Mouse (Mus musculus): ENCODE data around the gene Megf9. TPM values are rescaled to one million over a fixed set of nuclear protein-coding genes. Genes with fewer than 3 reads are reported as not detected.
A peak's percentile ranks its signal among the peaks of the same experiment; 100 is the strongest.

Gene Megf9
- polyA plus RNA-seq, 1 experiment from 2014 or later = 6.4 TPM

DNA sequence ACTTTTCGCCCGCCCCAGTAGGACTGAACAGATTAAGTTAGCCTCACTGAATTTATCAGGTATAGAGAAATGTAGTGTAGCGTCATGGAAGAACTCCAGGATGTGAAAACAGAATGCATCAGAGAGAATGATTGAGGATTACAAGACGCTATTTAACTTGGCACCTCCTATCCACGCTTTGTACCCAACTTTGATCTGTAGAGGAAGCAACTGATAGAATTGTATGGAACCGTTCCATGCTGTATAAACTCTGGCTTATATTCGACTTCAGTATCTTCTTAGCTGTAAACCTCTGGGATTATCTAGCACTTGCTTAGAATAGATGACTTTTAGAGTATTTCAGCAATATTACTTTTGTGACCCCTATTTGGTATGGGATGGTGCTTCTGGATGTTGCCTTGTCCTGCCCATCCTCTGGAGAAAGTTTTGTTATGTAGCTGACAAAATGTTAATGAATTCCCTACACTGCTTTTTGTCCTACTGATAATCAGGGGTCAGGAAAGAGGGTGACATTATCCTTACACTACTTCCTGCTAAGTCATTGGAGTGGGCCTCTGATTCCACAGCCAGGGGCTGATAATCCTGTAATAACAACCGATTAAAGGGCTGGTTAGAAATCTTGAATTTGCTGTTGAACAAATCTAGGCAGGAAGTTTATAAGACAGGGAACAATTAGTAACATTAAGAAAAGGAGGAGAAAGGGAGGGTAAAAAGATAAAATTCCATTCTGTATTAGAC, 12.8 kb upstream of the Megf9 start:
- no peak overlapping the region for H3K4me3 ChIP-seq (ENCODE audit: control insufficient read depth in 1 of 2, insufficient read depth in 1 of 2, low read depth in 1 of 2, low read length in 2 of 2)
- H3K9me3 ChIP-seq (ENCODE audit: control insufficient read depth, low read length) = no peaks in the 10 kb centered on the region
- no peaks in the 10 kb centered on the region for H3K4me1 ChIP-seq (ENCODE audit: control insufficient read depth in 2 of 2, insufficient read depth in 2 of 2, low read length in 2 of 2)
- no peaks in the 10 kb centered on the region for H3K27me3 ChIP-seq (ENCODE audit: control insufficient read depth, insufficient read depth, low read length)
- H3K27ac ChIP-seq (replicated peaks in 1 of 2; ENCODE audit: control insufficient read depth in 1 of 2, insufficient read depth in 1 of 2, low read depth in 2 of 2, low read length in 2 of 2) = no peak overlapping the region
- ATAC-seq (ENCODE audit: insufficient number of reproducible peaks, insufficient read depth, low FRiP score, low read depth) = peak; percentile 65
- 64% methylated on average over 8 of the region's 8 CpGs for WGBS
- no peaks in the 10 kb centered on the region for H3K36me3 ChIP-seq (ENCODE audit: control insufficient read depth, insufficient read depth, low read length)
- no peak overlapping the region for H3K4me2 ChIP-seq (ENCODE audit: low read length)
- no peak overlapping the region for H3K9ac ChIP-seq (ENCODE audit: low read length)

DNA sequence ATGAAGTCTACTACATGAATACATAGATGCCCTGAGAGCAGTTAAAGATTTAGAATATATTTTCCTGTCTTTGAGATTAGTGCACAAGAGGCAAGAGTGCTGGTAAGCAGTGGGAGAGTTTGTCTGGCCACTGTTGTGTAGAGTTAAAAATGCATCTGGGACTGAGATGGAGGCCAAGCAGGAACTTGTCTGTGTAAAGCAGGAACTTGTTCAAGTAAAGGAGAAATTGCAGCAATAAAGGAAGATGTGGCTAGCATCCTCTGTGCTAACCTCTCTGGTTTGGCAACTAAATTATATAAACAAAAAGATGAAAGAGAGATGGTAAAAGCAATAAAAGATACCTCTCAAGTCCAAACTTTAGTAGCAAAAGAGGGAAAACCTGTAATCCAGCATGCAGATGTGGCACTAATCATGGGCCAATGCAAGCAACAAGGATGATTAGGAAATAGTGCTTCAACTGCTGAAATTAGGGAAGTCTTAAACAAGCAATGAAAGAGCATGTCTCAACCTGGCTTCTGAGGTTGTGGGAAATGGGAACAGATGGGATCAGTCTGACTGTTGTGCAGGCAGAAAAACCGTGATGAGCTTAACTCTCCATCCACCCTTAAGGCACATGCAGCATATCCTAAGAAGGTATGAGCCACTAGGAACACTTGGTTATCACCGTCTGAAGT, 11.2 kb upstream of the Megf9 start:
- Histone ChIP-seq H3K9ac (ENCODE audit: low read length) (no peak overlapping the region), H3K36me3 (ENCODE audit: control insufficient read depth, insufficient read depth, low read length) (no peaks in the 10 kb centered on the region), H3K4me3 (ENCODE audit: control insufficient read depth in 1 of 2, insufficient read depth in 1 of 2, low read depth in 1 of 2, low read length in 2 of 2) (no peak overlapping the region), H3K4me1 (ENCODE audit: control insufficient read depth in 2 of 2, insufficient read depth in 2 of 2, low read length in 2 of 2) (no peaks in the 10 kb centered on the region), H3K27ac (replicated peaks in 1 of 2; ENCODE audit: control insufficient read depth in 1 of 2, insufficient read depth in 1 of 2, low read depth in 2 of 2, low read length in 2 of 2) (no peak overlapping the region), H3K9me3 (ENCODE audit: control insufficient read depth, low read length) (no peaks in the 10 kb centered on the region), H3K4me2 (ENCODE audit: low read length) (no peak overlapping the region), H3K27me3 (ENCODE audit: control insufficient read depth, insufficient read depth, low read length) (no peaks in the 10 kb centered on the region)
- 57% methylated on average over 2 of the region's 2 CpGs for WGBS
- no peak for ATAC-seq (ENCODE audit: insufficient number of reproducible peaks, insufficient read depth, low FRiP score, low read depth)

DNA sequence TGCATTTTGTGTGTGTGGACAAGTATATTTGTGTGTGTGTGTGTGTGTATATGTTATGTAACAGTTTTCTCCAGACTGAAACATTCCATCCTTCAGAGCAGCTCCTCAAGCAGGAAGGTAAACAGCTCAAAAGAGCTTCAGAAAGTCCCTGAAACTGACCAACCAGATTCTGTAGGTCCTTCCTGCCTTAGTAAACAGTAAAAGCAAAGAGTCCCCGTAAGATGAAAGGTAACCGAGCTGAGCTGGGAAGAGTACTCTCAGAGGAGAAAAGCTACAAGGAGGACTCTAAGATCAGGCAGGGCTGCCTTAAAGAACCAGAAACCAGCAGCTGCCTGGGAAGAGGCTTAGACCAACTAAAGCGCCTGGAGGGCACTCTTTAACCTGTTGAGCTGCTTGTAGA, 9.6 kb upstream of the Megf9 start:
- Histone ChIP-seq H3K4me2 (ENCODE audit: low read length) (no peak overlapping the region), H3K9me3 (ENCODE audit: control insufficient read depth, low read length) (no peaks in the 10 kb centered on the region), H3K4me1 (ENCODE audit: control insufficient read depth in 2 of 2, insufficient read depth in 2 of 2, low read length in 2 of 2) (no peaks in the 10 kb centered on the region), H3K36me3 (ENCODE audit: control insufficient read depth, insufficient read depth, low read length) (no peaks in the 10 kb centered on the region), H3K4me3 (ENCODE audit: control insufficient read depth in 1 of 2, insufficient read depth in 1 of 2, low read depth in 1 of 2, low read length in 2 of 2) (no peak overlapping the region), H3K27ac (replicated peaks in 1 of 2; ENCODE audit: control insufficient read depth in 1 of 2, insufficient read depth in 1 of 2, low read depth in 2 of 2, low read length in 2 of 2) (no peak overlapping the region), H3K9ac (ENCODE audit: low read length) (no peak overlapping the region), H3K27me3 (ENCODE audit: control insufficient read depth, insufficient read depth, low read length) (no peaks in the 10 kb centered on the region)
- ATAC-seq (ENCODE audit: insufficient number of reproducible peaks, insufficient read depth, low FRiP score, low read depth) = no peak
- 63% methylated on average over 3 of the region's 3 CpGs for WGBS

DNA sequence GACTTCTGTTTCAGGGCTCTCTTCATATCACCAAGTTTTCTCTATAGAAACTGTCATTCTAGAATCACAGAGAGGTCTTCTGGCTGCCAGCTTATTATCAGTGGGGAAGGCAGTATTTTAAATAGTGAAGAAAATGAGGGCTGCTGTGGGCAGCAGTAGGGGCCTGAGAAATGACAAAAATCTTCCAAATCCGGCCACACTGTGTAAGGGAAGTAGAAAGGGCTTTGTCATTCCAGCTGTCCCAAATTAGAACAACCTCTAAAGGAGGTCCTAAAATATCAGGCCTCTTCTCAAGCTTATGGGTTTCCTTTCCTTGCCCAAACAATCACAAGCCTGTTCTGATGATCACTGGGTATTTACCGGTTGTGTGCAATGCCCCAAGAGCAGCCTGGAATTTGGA, 7.6 kb upstream of the Megf9 start:
- H3K4me1 ChIP-seq (ENCODE audit: control insufficient read depth in 2 of 2, insufficient read depth in 2 of 2, low read length in 2 of 2) = no peaks in the 10 kb centered on the region
- WGBS = 25% methylated on average over 2 of the region's 2 CpGs
- ATAC-seq (ENCODE audit: insufficient number of reproducible peaks, insufficient read depth, low FRiP score, low read depth) = no peak
- no peak overlapping the region for H3K9ac ChIP-seq (ENCODE audit: low read length)
- H3K9me3 ChIP-seq (ENCODE audit: control insufficient read depth, low read length) = no peaks in the 10 kb centered on the region
- no peak overlapping the region for H3K27ac ChIP-seq (replicated peaks in 1 of 2; ENCODE audit: control insufficient read depth in 1 of 2, insufficient read depth in 1 of 2, low read depth in 2 of 2, low read length in 2 of 2)
- no peak overlapping the region for H3K4me2 ChIP-seq (ENCODE audit: low read length)
- no peaks in the 10 kb centered on the region for H3K36me3 ChIP-seq (ENCODE audit: control insufficient read depth, insufficient read depth, low read length)
- no peaks in the 10 kb centered on the region for H3K27me3 ChIP-seq (ENCODE audit: control insufficient read depth, insufficient read depth, low read length)
- no peak overlapping the region for H3K4me3 ChIP-seq (ENCODE audit: control insufficient read depth in 1 of 2, insufficient read depth in 1 of 2, low read depth in 1 of 2, low read length in 2 of 2)

DNA sequence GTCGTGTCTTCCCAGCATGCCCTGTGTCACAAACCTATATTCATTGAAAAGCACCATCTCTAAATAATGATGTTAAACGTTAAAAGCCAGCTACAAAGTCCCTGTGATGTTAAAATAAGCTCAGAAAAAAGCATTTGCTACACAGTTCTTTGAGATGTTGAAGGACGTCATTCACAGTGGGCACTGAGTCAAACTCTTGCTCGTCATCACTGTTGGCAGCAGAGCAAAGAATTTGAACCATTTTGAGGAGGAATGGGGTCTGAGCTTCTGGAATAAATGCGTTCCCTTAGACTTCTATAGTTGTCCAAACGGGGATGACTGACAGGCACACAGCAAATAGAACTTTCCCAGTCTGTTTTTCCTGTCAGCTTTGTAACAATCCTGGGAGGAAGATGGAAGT, 5.9 kb upstream of the Megf9 start:
- no peaks in the 10 kb centered on the region for H3K27me3 ChIP-seq (ENCODE audit: control insufficient read depth, insufficient read depth, low read length)
- H3K4me1 ChIP-seq (ENCODE audit: control insufficient read depth in 2 of 2, insufficient read depth in 2 of 2, low read length in 2 of 2) = peaks cover 4 to 8% of the 10 kb centered on the region in 2 experiments
- H3K4me2 ChIP-seq (ENCODE audit: low read length) = no peak overlapping the region
- no peaks in the 10 kb centered on the region for H3K9me3 ChIP-seq (ENCODE audit: control insufficient read depth, low read length)
- no peak for ATAC-seq (ENCODE audit: insufficient number of reproducible peaks, insufficient read depth, low FRiP score, low read depth)
- H3K9ac ChIP-seq (ENCODE audit: low read length) = no peak overlapping the region
- WGBS = 56% methylated on average over 6 of the region's 6 CpGs
- no peak overlapping the region for H3K27ac ChIP-seq (replicated peaks in 1 of 2; ENCODE audit: control insufficient read depth in 1 of 2, insufficient read depth in 1 of 2, low read depth in 2 of 2, low read length in 2 of 2)
- no peaks in the 10 kb centered on the region for H3K36me3 ChIP-seq (ENCODE audit: control insufficient read depth, insufficient read depth, low read length)
- H3K4me3 ChIP-seq (ENCODE audit: control insufficient read depth in 1 of 2, insufficient read depth in 1 of 2, low read depth in 1 of 2, low read length in 2 of 2) = no peak overlapping the region

DNA sequence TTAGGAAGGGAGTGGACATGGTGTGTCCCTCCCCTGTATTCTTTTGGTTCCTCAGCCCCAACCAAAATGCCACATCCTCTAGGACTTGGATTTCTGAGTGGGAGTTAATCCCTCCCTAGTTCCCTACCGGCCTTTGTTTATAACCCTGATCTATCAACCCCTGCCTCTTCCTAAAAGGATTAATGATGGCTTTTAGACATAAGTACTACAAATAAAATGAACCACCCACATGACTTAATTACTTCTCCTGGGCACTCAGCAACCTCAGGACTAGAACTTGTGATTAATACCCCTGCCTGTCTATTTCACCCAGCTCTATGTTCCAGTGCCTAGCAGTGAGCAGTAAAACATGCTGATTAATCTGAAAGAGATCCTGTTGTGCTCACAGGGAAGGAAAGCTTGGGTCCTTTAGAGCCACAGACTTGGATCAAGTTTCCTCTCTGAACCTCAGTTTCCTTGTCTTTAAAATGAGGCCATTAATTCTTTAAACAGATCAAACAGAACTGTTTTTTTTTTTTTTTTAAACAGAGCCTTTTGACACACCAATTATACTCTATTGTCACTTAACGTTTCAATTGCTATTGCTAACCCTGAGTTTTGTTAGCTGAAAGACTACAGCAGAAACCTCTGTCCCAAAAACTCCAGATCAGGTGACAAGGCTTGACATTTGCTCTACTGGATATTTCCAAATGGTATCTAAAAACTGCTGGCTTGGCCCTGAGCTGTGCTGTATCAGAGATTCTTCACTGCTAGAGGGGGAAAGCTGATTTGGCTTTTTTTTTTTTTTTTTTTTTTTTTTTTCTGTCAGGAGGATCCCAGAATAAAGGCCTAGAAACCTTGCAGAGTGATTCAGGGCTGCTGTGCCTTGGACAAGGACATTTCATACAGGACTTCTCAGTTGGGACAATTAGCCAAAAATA, 2.1 kb upstream of the Megf9 start:
- H3K4me3 ChIP-seq (ENCODE audit: control insufficient read depth in 1 of 2, insufficient read depth in 1 of 2, low read depth in 1 of 2, low read length in 2 of 2) = no peak overlapping the region
- no peak overlapping the region for H3K9ac ChIP-seq (ENCODE audit: low read length)
- H3K27ac ChIP-seq (replicated peaks in 1 of 2; ENCODE audit: control insufficient read depth in 1 of 2, insufficient read depth in 1 of 2, low read depth in 2 of 2, low read length in 2 of 2) = no peak overlapping the region
- H3K4me1 ChIP-seq (ENCODE audit: control insufficient read depth in 2 of 2, insufficient read depth in 2 of 2, low read length in 2 of 2) = peaks cover 5 to 18% of the 10 kb centered on the region in 2 experiments
- no peaks in the 10 kb centered on the region for H3K9me3 ChIP-seq (ENCODE audit: control insufficient read depth, low read length)
- no peaks in the 10 kb centered on the region for H3K27me3 ChIP-seq (ENCODE audit: control insufficient read depth, insufficient read depth, low read length)
- 57% methylated on average over 2 of the region's 2 CpGs for WGBS
- H3K36me3 ChIP-seq (ENCODE audit: control insufficient read depth, insufficient read depth, low read length) = no peaks in the 10 kb centered on the region
- no peak overlapping the region for H3K4me2 ChIP-seq (ENCODE audit: low read length)
- ATAC-seq (ENCODE audit: insufficient number of reproducible peaks, insufficient read depth, low FRiP score, low read depth) = no peak

DNA sequence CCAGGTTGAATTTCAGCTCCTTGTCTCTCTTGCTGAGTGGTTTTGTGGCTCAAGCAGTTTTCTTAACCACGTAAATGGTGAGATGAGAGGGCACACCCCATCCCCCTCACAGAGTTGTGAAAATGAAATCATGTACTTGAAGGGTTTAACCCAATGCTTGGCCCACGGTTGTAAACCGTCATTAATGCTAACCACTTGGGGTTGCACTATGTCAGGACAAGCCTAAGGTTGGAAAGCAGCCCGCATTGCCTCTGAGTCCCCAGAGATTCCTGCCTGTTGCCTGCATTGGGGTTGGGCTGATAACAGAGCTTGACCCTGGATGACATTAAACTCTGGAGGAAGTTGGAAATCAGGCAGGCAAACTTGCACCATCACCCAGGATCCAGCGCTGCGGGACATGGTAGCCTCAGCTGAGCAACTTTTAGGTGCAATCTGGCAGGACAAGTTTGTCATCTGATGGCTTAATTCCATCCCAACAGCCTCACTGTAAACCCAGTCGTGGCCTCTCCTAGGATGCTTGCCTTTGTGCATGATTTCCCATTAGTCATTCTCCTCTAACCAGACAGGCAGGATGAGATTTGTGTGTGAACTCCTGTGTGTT, 1.0 kb upstream of the Megf9 start:
- WGBS = 17% methylated on average over 7 of the region's 7 CpGs
- peaks cover 5 to 18% of the 10 kb centered on the region in 2 experiments for H3K4me1 ChIP-seq (ENCODE audit: control insufficient read depth in 2 of 2, insufficient read depth in 2 of 2, low read length in 2 of 2)
- no peaks in the 10 kb centered on the region for H3K27me3 ChIP-seq (ENCODE audit: control insufficient read depth, insufficient read depth, low read length)
- peak overlapping the region in 1 of 2 experiments; percentile 93; a peak in 3 of 4 replicates for H3K27ac ChIP-seq (replicated peaks in 1 of 2; ENCODE audit: control insufficient read depth in 1 of 2, insufficient read depth in 1 of 2, low read depth in 2 of 2, low read length in 2 of 2)
- no peaks in the 10 kb centered on the region for H3K9me3 ChIP-seq (ENCODE audit: control insufficient read depth, low read length)
- peak overlapping the region; percentile 92 for H3K4me2 ChIP-seq (ENCODE audit: low read length)
- H3K9ac ChIP-seq (ENCODE audit: low read length) = peak overlapping the region; percentile 92
- no peaks in the 10 kb centered on the region for H3K36me3 ChIP-seq (ENCODE audit: control insufficient read depth, insufficient read depth, low read length)
- ATAC-seq (ENCODE audit: insufficient number of reproducible peaks, insufficient read depth, low FRiP score, low read depth) = no peak
- peak overlapping the region; percentile 61 to 91 for H3K4me3 ChIP-seq (ENCODE audit: control insufficient read depth in 1 of 2, insufficient read depth in 1 of 2, low read depth in 1 of 2, low read length in 2 of 2)
